18 mouse cellular contexts compared by ENCODE assay signal in genomic region chr7:19432475-19432874, GRCm38 (mm10). TPM values are rescaled to one million over a fixed set of nuclear protein-coding genes. Genes with fewer than 3 reads are reported as not detected.
DNase-seq lines count a peak whose midpoint lies in the region; ATAC-seq and TF ChIP-seq lines count a peak whose summit lies in the region.
"Had no signal": no experiment of that assay in that cellular context is flagged by ENCODE, and none has a peak within 500 bp of the region (broad histone marks: within the 10 kb centered on the region; RNA-seq: fewer than 3 reads in every experiment).

No protein-coding gene starts in this region.

- H3K27ac ChIP-seq in gastrocnemius, adult 2 months, result no peak overlapping the region
- no peak overlapping the region for H3K27ac ChIP-seq in liver, postnatal 0 days (ENCODE audit: low read depth)
- no peak overlapping the region for H3K27ac ChIP-seq in bone marrow, adult 2 months (ENCODE audit: control insufficient read depth, insufficient read depth, low read depth, low read length, poor library complexity)
- H3K27ac ChIP-seq: embryonic facial prominence, embryonic 15.5 days; forebrain, embryonic 15.5 days; limb, embryonic 15.5 days had no signal

- no peak for ATAC-seq in liver, postnatal 0 days
- ATAC-seq: forebrain, embryonic 15.5 days; hindbrain, embryonic 16.5 days; Patski had no signal

- no peak for DNase-seq in gastrocnemius, adult 2 months
- no peak for DNase-seq in gastrocnemius, postnatal 36 days
- no peak for DNase-seq in liver, postnatal 0 days
- DNase-seq in liver, result no peak
- DNase-seq in B cell, adult 2 months, result peak; percentile 40 to 48
- no peak for DNase-seq in cerebellum, postnatal 25 days
- no peak for DNase-seq in frontal cortex, postnatal 10 days (ENCODE audit: low spot score in 2 of 2)
- DNase-seq: adrenal gland, adult 8-10 months; gastrocnemius, postnatal 25 days; kidney, postnatal 4 days had no signal

- H3K4me1 ChIP-seq in liver, postnatal 0 days (ENCODE audit: insufficient read depth), result no peaks in the 10 kb centered on the region
- H3K4me1 ChIP-seq in bone marrow, adult 2 months (ENCODE audit: control insufficient read depth, insufficient read depth, low read length), result no peaks in the 10 kb centered on the region; the same call in 1 of the 2 replicates
- H3K4me1 ChIP-seq: embryonic facial prominence, embryonic 15.5 days; forebrain, embryonic 15.5 days; limb, embryonic 15.5 days had no signal

- WGBS in liver, postnatal 0 days (ENCODE audit: insufficient replicate concordance), result 84% methylated on average over 2 of the region's 2 CpGs
- WGBS in bone marrow, adult 2 months, result 88% methylated on average over 2 of the region's 2 CpGs

- TF ChIP-seq CTCF in gastrocnemius, adult 2 months (IDR thresholded peaks at IDR 0.05), result peak; percentile 43
- TF ChIP-seq CTCF in liver, postnatal 0 days (IDR thresholded peaks at IDR 0.05; ENCODE audit: low read depth), result peak; percentile 46
- peak; percentile 34; the same call in 1 of the 2 replicates for TF ChIP-seq CTCF in bone marrow, adult 2 months (IDR thresholded peaks at IDR 0.05; ENCODE audit: control insufficient read depth, insufficient read depth, low read length)

- no peak for TF ChIP-seq EP300 in liver, postnatal 0 days (IDR thresholded peaks at IDR 0.05; ENCODE audit: low read depth)

- H3K9me3 ChIP-seq in liver, postnatal 0 days (ENCODE audit: low read length), result no peaks in the 10 kb centered on the region
- H3K9me3 ChIP-seq: embryonic facial prominence, embryonic 15.5 days; forebrain, embryonic 15.5 days; limb, embryonic 15.5 days had no signal

- H3K36me3 ChIP-seq in liver, postnatal 0 days (replicated peaks; ENCODE audit: insufficient read depth, low read length), result peaks cover 78% of the 10 kb centered on the region

- TF ChIP-seq POLR2A in bone marrow, adult 2 months (IDR thresholded peaks at IDR 0.05; ENCODE audit: borderline replicate concordance, control insufficient read depth, low read depth, low read length), result no peak

- H3K4me2 ChIP-seq in liver, postnatal 0 days (ENCODE audit: low read depth, low read length), result no peak overlapping the region
- H3K4me2 ChIP-seq: embryonic facial prominence, embryonic 15.5 days; forebrain, embryonic 15.5 days; limb, embryonic 15.5 days had no signal

- intact Hi-C loops in gastrocnemius, adult 2 months (cut with DNase I), result no loop called here
- intact Hi-C loops in gastrocnemius, postnatal 36 days (cut with DNase I), result no loop called here

- no peak overlapping the region for H3K9ac ChIP-seq in liver, postnatal 0 days (replicated peaks)
- H3K9ac ChIP-seq: embryonic facial prominence, embryonic 15.5 days; forebrain, embryonic 15.5 days; limb, embryonic 15.5 days had no signal

- H3K27me3 ChIP-seq in liver, postnatal 0 days (ENCODE audit: insufficient read depth, low read length), result no peaks in the 10 kb centered on the region
- H3K27me3 ChIP-seq: embryonic facial prominence, embryonic 15.5 days; forebrain, embryonic 15.5 days; limb, embryonic 15.5 days; Patski had no signal

- H3K4me3 ChIP-seq in gastrocnemius, adult 2 months, result no peak overlapping the region
- no peak overlapping the region for H3K4me3 ChIP-seq in liver, postnatal 0 days (ENCODE audit: low read depth, low read length)
- no peak overlapping the region for H3K4me3 ChIP-seq in bone marrow, adult 2 months (replicated peaks; ENCODE audit: control insufficient read depth, low read depth, low read length)
- H3K4me3 ChIP-seq: embryonic facial prominence, embryonic 15.5 days; forebrain, embryonic 15.5 days; limb, embryonic 15.5 days had no signal

RNA-seq across cellular contexts. Expression of gene Mark4, which starts 26.1 kb away (rescaled TPM):
- 10 to 100 TPM; 17.1 to 17.9 TPM for total RNA-seq in gastrocnemius, adult 2 months (2021)
- 10 to 100 TPM; 14.9 to 15.5 TPM for total RNA-seq in gastrocnemius, postnatal 36 days (2021)
- polyA plus RNA-seq in liver, postnatal 0 days (2015; fragmentation: Nextera tagmentation; extraction: Ambion mirVana), result 1.8 and 2.0 TPM in 2 replicates
- 10.1 and 14.6 TPM in 2 replicates for polyA plus RNA-seq in bone marrow, adult 2 months (2011; ENCODE audit: insufficient read depth, insufficient read length, low replicate concordance, missing spikeins)

RNA-seq across cellular contexts. Expression of gene Ckm, which starts 27.9 kb away (rescaled TPM):
- over 10,000 TPM; 32,173 to 47,719 TPM for total RNA-seq in gastrocnemius, adult 2 months (2021)
- over 10,000 TPM; 41,999 to 48,159 TPM for total RNA-seq in gastrocnemius, postnatal 36 days (2021)
- 5.3 and 94.1 TPM in 2 replicates for polyA plus RNA-seq in liver, postnatal 0 days (2015; fragmentation: Nextera tagmentation; extraction: Ambion mirVana)
- polyA plus RNA-seq in bone marrow, adult 2 months (2011; ENCODE audit: insufficient read depth, insufficient read length, low replicate concordance, missing spikeins), result 25.1 and 31.8 TPM in 2 replicates
- total RNA-seq: adrenal gland, adult 8-10 months; megakaryocyte-erythroid progenitor cell, adult 5-6 weeks had no signal
- polyA plus RNA-seq: Patski had no signal

RNA-seq across cellular contexts. Expression of gene Klc3, which starts 28.6 kb away (rescaled TPM):
- total RNA-seq in gastrocnemius, adult 2 months (2021), result under 1 TPM; 0.18 to 0.39 TPM
- total RNA-seq in gastrocnemius, postnatal 36 days (2021), result under 1 TPM; 0.25 to 0.38 TPM
- 0.12 and 0.32 TPM in 2 replicates for polyA plus RNA-seq in liver, postnatal 0 days (2015; fragmentation: Nextera tagmentation; extraction: Ambion mirVana)
- polyA plus RNA-seq in bone marrow, adult 2 months (2011; ENCODE audit: insufficient read depth, insufficient read length, low replicate concordance, missing spikeins), result 1.6 and 1.9 TPM in 2 replicates
- total RNA-seq: common myeloid progenitor, adult 5-6 weeks; megakaryocyte-erythroid progenitor cell, adult 5-6 weeks had no signal

RNA-seq across cellular contexts. Expression of gene Exoc3l2, which starts 30.7 kb away (rescaled TPM):
- total RNA-seq in gastrocnemius, adult 2 months (2021), result under 1 TPM; 0.41 to 0.73 TPM
- under 1 TPM; 0.51 to 0.72 TPM for total RNA-seq in gastrocnemius, postnatal 36 days (2021)
- 1.1 and 1.7 TPM in 2 replicates for polyA plus RNA-seq in liver, postnatal 0 days (2015; fragmentation: Nextera tagmentation; extraction: Ambion mirVana)
- 4.2 and 10.3 TPM in 2 replicates for polyA plus RNA-seq in bone marrow, adult 2 months (2011; ENCODE audit: insufficient read depth, insufficient read length, low replicate concordance, missing spikeins)
- polyA plus RNA-seq: Patski had no signal

RNA-seq across cellular contexts. Expression of gene Ercc2, which starts 50.7 kb away (rescaled TPM):
- 10 to 100 TPM in 1 of 2 experiments, 1 to 10 TPM in 1; 8.5 to 10.7 TPM for total RNA-seq in gastrocnemius, adult 2 months (2021)
- 1 to 10 TPM; 8.5 to 9.8 TPM for total RNA-seq in gastrocnemius, postnatal 36 days (2021)
- polyA plus RNA-seq in liver, postnatal 0 days (2015; fragmentation: Nextera tagmentation; extraction: Ambion mirVana), result 3.8 and 4.6 TPM in 2 replicates
- polyA plus RNA-seq in bone marrow, adult 2 months (2011; ENCODE audit: insufficient read depth, insufficient read length, low replicate concordance, missing spikeins), result 17.9 and 31.9 TPM in 2 replicates

Comparison
In these comparisons a context has a peak if more than half of its experiments do, and no peak if none do; other contexts are left out.
1. DNase-seq: peak in B cell, adult 2 months (2 of 2); none in gastrocnemius, adult 2 months (single experiment), gastrocnemius, postnatal 36 days (0 of 2), liver, postnatal 0 days (single experiment), liver (single experiment), cerebellum, postnatal 25 days (0 of 2) and frontal cortex, postnatal 10 days (0 of 2).
2. Peak in every context shown above with its lines, with median percentiles within 50 percentile points of each other: CTCF ChIP-seq.